ENCODE assay signal across 23 mouse cellular contexts in the genomic region with DNA sequence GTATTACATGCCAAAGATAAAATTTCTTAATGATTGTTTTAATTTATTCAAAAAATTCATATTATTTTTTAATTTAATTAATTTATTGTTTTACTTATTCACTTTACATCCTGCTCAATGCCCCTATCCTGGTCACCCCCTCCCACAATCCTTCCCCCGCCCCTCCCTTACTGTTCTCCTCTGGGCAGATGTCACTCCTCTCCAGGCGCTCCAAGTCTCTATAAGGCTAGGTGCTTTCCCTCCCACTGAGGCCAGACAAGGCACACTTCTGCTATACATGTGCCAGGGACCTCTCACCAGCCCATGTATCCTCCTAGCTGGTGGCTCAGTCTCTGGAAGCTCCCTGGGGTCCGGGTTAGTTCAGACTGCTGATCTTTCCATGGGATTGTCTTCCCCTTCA.
A peak's percentile ranks its signal among the peaks of the same experiment; 100 is the strongest.
DNase-seq lines count a peak whose midpoint lies in the region; ATAC-seq lines count a peak whose summit lies in the region.
"Had no signal": no experiment of that assay in that cellular context is flagged by ENCODE, and none has a peak within 500 bp of the region (broad histone marks: within the 10 kb centered on the region; RNA-seq: fewer than 3 reads in every experiment).

No protein-coding gene starts in this region.

- 0 out of 2 replicates have a peak, but pooled peaks have one; percentile 18 for ATAC-seq in forebrain, embryonic 12.5 days (ENCODE audit: low FRiP score)
- peak; percentile 44; the same call in 1 of the 2 replicates for ATAC-seq in midbrain, embryonic 12.5 days (ENCODE audit: low FRiP score, low read depth)
- peak; percentile 47; the same call in 1 of the 2 replicates for ATAC-seq in embryonic facial prominence, embryonic 12.5 days (ENCODE audit: insufficient number of reproducible peaks, insufficient read depth, low FRiP score, low TSS enrichment)
- no peak for ATAC-seq in kidney, embryonic 15.5 days (replicated peaks; ENCODE audit: low FRiP score)
- ATAC-seq: CD4-positive, CD25-positive, alpha-beta regulatory T cell, adult 4 months; forebrain, embryonic 15.5 days had no signal

- no peak overlapping the region for H3K4me2 ChIP-seq in forebrain, embryonic 12.5 days
- no peak overlapping the region for H3K4me2 ChIP-seq in midbrain, embryonic 12.5 days (replicated peaks)
- no peak overlapping the region for H3K4me2 ChIP-seq in embryonic facial prominence, embryonic 12.5 days (replicated peaks)
- H3K4me2 ChIP-seq in kidney, embryonic 15.5 days: no peak overlapping the region
- H3K4me2 ChIP-seq: embryonic facial prominence, embryonic 15.5 days; forebrain, embryonic 15.5 days; heart, embryonic 12.5 days; heart, embryonic 15.5 days; hindbrain, embryonic 15.5 days had no signal

- DNase-seq in forebrain, embryonic 10.5 days (ENCODE audit: extremely low spot score, low spot score): no peak
- DNase-seq in midbrain, embryonic 10.5 days (ENCODE audit: low spot score): no peak
- DNase-seq: adrenal gland, adult 2 months; adrenal gland, postnatal 14 days; cerebellum, adult 11 months; cerebellum, adult 2 months; cerebellum, adult 9-11 months; cerebellum, postnatal 25 days; gastrocnemius, postnatal 25 days; heart, adult 18-20 months; heart, postnatal 10 days; heart, postnatal 36 days had no signal

- H3K36me3 ChIP-seq in forebrain, embryonic 12.5 days (replicated peaks): no peaks in the 10 kb centered on the region
- no peaks in the 10 kb centered on the region for H3K36me3 ChIP-seq in forebrain, embryonic 10.5 days (replicated peaks)
- no peaks in the 10 kb centered on the region for H3K36me3 ChIP-seq in midbrain, embryonic 12.5 days
- no peaks in the 10 kb centered on the region for H3K36me3 ChIP-seq in midbrain, embryonic 10.5 days
- no peaks in the 10 kb centered on the region for H3K36me3 ChIP-seq in embryonic facial prominence, embryonic 12.5 days
- H3K36me3 ChIP-seq in kidney, embryonic 15.5 days: no peaks in the 10 kb centered on the region
- H3K36me3 ChIP-seq: embryonic facial prominence, embryonic 15.5 days; forebrain, embryonic 15.5 days; heart, embryonic 12.5 days; heart, embryonic 15.5 days; hindbrain, embryonic 10.5 days; hindbrain, embryonic 15.5 days had no signal

- H3K4me1 ChIP-seq in forebrain, embryonic 12.5 days: peaks cover 6% of the 10 kb centered on the region; the same call in 1 of the 2 replicates
- H3K4me1 ChIP-seq in forebrain, embryonic 10.5 days: peaks cover 8% of the 10 kb centered on the region
- peaks cover 5% of the 10 kb centered on the region; the same call in 1 of the 2 replicates for H3K4me1 ChIP-seq in midbrain, embryonic 12.5 days
- no peaks in the 10 kb centered on the region for H3K4me1 ChIP-seq in midbrain, embryonic 10.5 days
- no peaks in the 10 kb centered on the region for H3K4me1 ChIP-seq in embryonic facial prominence, embryonic 12.5 days
- H3K4me1 ChIP-seq in kidney, embryonic 15.5 days: no peaks in the 10 kb centered on the region
- H3K4me1 ChIP-seq: embryonic facial prominence, embryonic 15.5 days; heart, embryonic 12.5 days; heart, embryonic 15.5 days; hindbrain, embryonic 15.5 days had no signal

- H3K27me3 ChIP-seq in forebrain, embryonic 12.5 days: no peaks in the 10 kb centered on the region
- H3K27me3 ChIP-seq in forebrain, embryonic 10.5 days (ENCODE audit: poor library complexity, severe bottlenecking): no peaks in the 10 kb centered on the region
- no peaks in the 10 kb centered on the region for H3K27me3 ChIP-seq in midbrain, embryonic 12.5 days
- no peaks in the 10 kb centered on the region for H3K27me3 ChIP-seq in midbrain, embryonic 10.5 days (ENCODE audit: low read depth, poor library complexity, severe bottlenecking)
- no peaks in the 10 kb centered on the region for H3K27me3 ChIP-seq in embryonic facial prominence, embryonic 12.5 days
- no peaks in the 10 kb centered on the region for H3K27me3 ChIP-seq in kidney, embryonic 15.5 days
- H3K27me3 ChIP-seq: embryonic facial prominence, embryonic 15.5 days; forebrain, embryonic 15.5 days; heart, embryonic 12.5 days; heart, embryonic 15.5 days; hindbrain, embryonic 15.5 days had no signal

- 87% methylated on average over 3 of the region's 3 CpGs for WGBS in forebrain, embryonic 12.5 days
- 88% methylated on average over 3 of the region's 3 CpGs for WGBS in forebrain, embryonic 10.5 days
- 90% methylated on average over 3 of the region's 3 CpGs for WGBS in midbrain, embryonic 12.5 days
- WGBS in midbrain, embryonic 10.5 days: 76% methylated on average over 3 of the region's 3 CpGs
- 80% methylated on average over 3 of the region's 3 CpGs for WGBS in embryonic facial prominence, embryonic 12.5 days
- WGBS in kidney, embryonic 15.5 days: 89% methylated on average over 3 of the region's 3 CpGs

- no peak overlapping the region for H3K9ac ChIP-seq in forebrain, embryonic 12.5 days
- H3K9ac ChIP-seq in midbrain, embryonic 12.5 days (replicated peaks): no peak overlapping the region
- H3K9ac ChIP-seq in embryonic facial prominence, embryonic 12.5 days: no peak overlapping the region
- H3K9ac ChIP-seq in kidney, embryonic 15.5 days: no peak overlapping the region
- H3K9ac ChIP-seq: embryonic facial prominence, embryonic 15.5 days; forebrain, embryonic 15.5 days; heart, embryonic 12.5 days; heart, embryonic 15.5 days; hindbrain, embryonic 15.5 days had no signal

- H3K27ac ChIP-seq in forebrain, embryonic 12.5 days: no peak overlapping the region
- no peak overlapping the region for H3K27ac ChIP-seq in forebrain, embryonic 10.5 days
- H3K27ac ChIP-seq in midbrain, embryonic 12.5 days (replicated peaks): no peak overlapping the region
- no peak overlapping the region for H3K27ac ChIP-seq in midbrain, embryonic 10.5 days (replicated peaks)
- no peak overlapping the region for H3K27ac ChIP-seq in embryonic facial prominence, embryonic 12.5 days
- H3K27ac ChIP-seq in kidney, embryonic 15.5 days: no peak overlapping the region
- H3K27ac ChIP-seq: embryonic facial prominence, embryonic 15.5 days; forebrain, embryonic 15.5 days; heart, embryonic 15.5 days; hindbrain, embryonic 10.5 days; hindbrain, embryonic 15.5 days had no signal

- H3K9me3 ChIP-seq in forebrain, embryonic 12.5 days: no peaks in the 10 kb centered on the region
- H3K9me3 ChIP-seq in forebrain, embryonic 10.5 days: no peaks in the 10 kb centered on the region
- no peaks in the 10 kb centered on the region for H3K9me3 ChIP-seq in midbrain, embryonic 12.5 days
- no peaks in the 10 kb centered on the region for H3K9me3 ChIP-seq in midbrain, embryonic 10.5 days (replicated peaks)
- no peaks in the 10 kb centered on the region for H3K9me3 ChIP-seq in embryonic facial prominence, embryonic 12.5 days
- no peaks in the 10 kb centered on the region for H3K9me3 ChIP-seq in kidney, embryonic 15.5 days (replicated peaks)
- H3K9me3 ChIP-seq: embryonic facial prominence, embryonic 15.5 days; forebrain, embryonic 15.5 days; heart, embryonic 12.5 days; heart, embryonic 15.5 days; hindbrain, embryonic 10.5 days; hindbrain, embryonic 15.5 days had no signal

- H3K4me3 ChIP-seq in forebrain, embryonic 12.5 days (replicated peaks): no peak overlapping the region
- H3K4me3 ChIP-seq in forebrain, embryonic 10.5 days: no peak overlapping the region
- H3K4me3 ChIP-seq in midbrain, embryonic 12.5 days: no peak overlapping the region
- H3K4me3 ChIP-seq in midbrain, embryonic 10.5 days: no peak overlapping the region
- H3K4me3 ChIP-seq in embryonic facial prominence, embryonic 12.5 days: no peak overlapping the region
- no peak overlapping the region for H3K4me3 ChIP-seq in kidney, embryonic 15.5 days (replicated peaks)
- H3K4me3 ChIP-seq: embryonic facial prominence, embryonic 15.5 days; forebrain, embryonic 15.5 days; heart, embryonic 12.5 days; heart, embryonic 15.5 days; hindbrain, embryonic 10.5 days; hindbrain, embryonic 15.5 days had no signal
